ENCODE assay signal across 8 mouse cellular contexts in the genomic region with DNA sequence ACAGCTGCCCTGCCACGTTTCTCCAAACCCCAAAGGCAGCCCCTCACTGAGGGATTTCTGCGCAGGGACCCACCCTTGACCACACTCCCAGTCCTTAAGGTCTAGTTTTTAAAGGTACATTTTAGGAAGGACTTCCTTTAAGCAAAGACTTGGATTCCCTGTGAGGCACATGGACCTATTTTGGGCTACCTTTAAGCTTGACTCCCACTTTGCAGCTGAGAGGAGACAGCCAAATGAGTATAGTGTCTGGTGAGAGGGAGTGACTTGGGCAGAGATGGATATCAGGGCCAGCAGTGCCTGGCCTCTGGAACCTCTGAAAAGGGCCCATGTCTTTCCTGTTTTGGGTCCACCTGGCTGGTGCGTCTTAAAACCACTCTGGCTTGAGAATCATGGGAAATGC. TPM values are rescaled to one million over a fixed set of nuclear protein-coding genes. Genes with fewer than 3 reads are reported as not detected.
DNase-seq lines count a peak whose midpoint lies in the region; ATAC-seq and TF ChIP-seq lines count a peak whose summit lies in the region.

No protein-coding gene starts in this region.

- peaks cover 15% of the 10 kb centered on the region for H3K4me1 ChIP-seq in heart, embryonic 11.5 days (ENCODE audit: control insufficient read depth, insufficient read depth, low read length)
- peaks cover 3% of the 10 kb centered on the region for H3K4me1 ChIP-seq in ES-Bruce4 (ENCODE audit: control insufficient read depth, insufficient read depth, low read length)
- peaks cover 8% of the 10 kb centered on the region for H3K4me1 ChIP-seq in hindbrain, embryonic 11.5 days (replicated peaks; ENCODE audit: control insufficient read depth, insufficient read depth, low read length)
- peaks cover 21% of the 10 kb centered on the region for H3K4me1 ChIP-seq in midbrain, embryonic 10.5 days

- intact Hi-C loops in heart, postnatal 36 days (cut with DNase I), result loop anchor here (1.0 to 5.0 kb wide), 2 partner anchors 53 to 126 kb away; a partner anchor contains a TSS

- ATAC-seq in heart, embryonic 11.5 days (replicated peaks; ENCODE audit: insufficient number of reproducible peaks, low FRiP score, low TSS enrichment), result no peak
- ATAC-seq in hindbrain, embryonic 11.5 days (ENCODE audit: low FRiP score), result no peak

- peak overlapping the region; percentile 73 for H3K9ac ChIP-seq in heart, embryonic 11.5 days (ENCODE audit: low read depth, low read length)
- peak overlapping the region; percentile 69 for H3K9ac ChIP-seq in ES-Bruce4 (ENCODE audit: low read depth, poor library complexity, severe bottlenecking)
- peak overlapping the region; percentile 57 for H3K9ac ChIP-seq in hindbrain, embryonic 11.5 days (ENCODE audit: low read depth, low read length)

- peak overlapping the region; percentile 77 for H3K4me2 ChIP-seq in heart, embryonic 11.5 days
- H3K4me2 ChIP-seq in hindbrain, embryonic 11.5 days (replicated peaks; ENCODE audit: low read depth, low read length), result peak overlapping the region; percentile 80

- peaks cover 27% of the 10 kb centered on the region for H3K36me3 ChIP-seq in heart, embryonic 11.5 days (ENCODE audit: control insufficient read depth, insufficient read depth, low read length)
- no peaks in the 10 kb centered on the region for H3K36me3 ChIP-seq in ES-Bruce4 (ENCODE audit: control insufficient read depth, insufficient read depth, low read length, poor library complexity, severe bottlenecking)
- peaks cover 29% of the 10 kb centered on the region for H3K36me3 ChIP-seq in hindbrain, embryonic 11.5 days (ENCODE audit: control insufficient read depth, insufficient read depth, low read length)
- peaks cover 90% of the 10 kb centered on the region for H3K36me3 ChIP-seq in midbrain, embryonic 10.5 days

- WGBS in heart, embryonic 11.5 days (ENCODE audit: insufficient replicate concordance), result 28% methylated on average over 3 of the region's 3 CpGs
- WGBS in hindbrain, embryonic 11.5 days, result 34% methylated on average over 3 of the region's 3 CpGs
- WGBS in midbrain, embryonic 10.5 days, result 32% methylated on average over 3 of the region's 3 CpGs

- H3K27ac ChIP-seq in heart, embryonic 11.5 days (ENCODE audit: low read depth, low read length), result no peak overlapping the region
- H3K27ac ChIP-seq in ES-Bruce4 (ENCODE audit: insufficient read depth, low read length), result no peak overlapping the region
- no peak overlapping the region for H3K27ac ChIP-seq in hindbrain, embryonic 11.5 days (ENCODE audit: low read depth, low read length)
- peak overlapping the region; percentile 83 for H3K27ac ChIP-seq in midbrain, embryonic 10.5 days (replicated peaks)

- H3K9me3 ChIP-seq in heart, embryonic 11.5 days (replicated peaks; ENCODE audit: control insufficient read depth, low read length), result no peaks in the 10 kb centered on the region
- H3K9me3 ChIP-seq in ES-Bruce4 (replicated peaks; ENCODE audit: control insufficient read depth, insufficient read depth, low read length, poor library complexity, severe bottlenecking), result no peaks in the 10 kb centered on the region
- no peaks in the 10 kb centered on the region for H3K9me3 ChIP-seq in hindbrain, embryonic 11.5 days (ENCODE audit: control insufficient read depth, low read length)
- no peaks in the 10 kb centered on the region for H3K9me3 ChIP-seq in midbrain, embryonic 10.5 days (replicated peaks)

- no peak for TF ChIP-seq CTCF in ES-Bruce4 (IDR thresholded peaks at IDR 0.05; ENCODE audit: low read depth, low read length)

- peak overlapping the region; percentile 52 for H3K4me3 ChIP-seq in heart, embryonic 11.5 days (ENCODE audit: low read depth, low read length)
- peak overlapping the region; percentile 70 for H3K4me3 ChIP-seq in ES-Bruce4 (ENCODE audit: low read depth, low read length)
- H3K4me3 ChIP-seq in hindbrain, embryonic 11.5 days (ENCODE audit: low read depth, low read length), result peak overlapping the region; percentile 34
- peak overlapping the region; percentile 65 for H3K4me3 ChIP-seq in midbrain, embryonic 10.5 days

- DNase-seq in heart, postnatal 36 days, result no peak
- peak; percentile 35 for DNase-seq in hindbrain, embryonic 11.5 days (ENCODE audit: low spot score)
- DNase-seq in midbrain, embryonic 10.5 days (ENCODE audit: low spot score), result no peak
- no peak for DNase-seq in cerebellum, adult 11-12 months
- DNase-seq in spleen, postnatal 14 days (ENCODE audit: low spot score in 2 of 2), result no peak
- no peak for DNase-seq in retina, embryonic 14.5 days (ENCODE audit: low spot score)

- no peak for TF ChIP-seq POLR2A in ES-Bruce4 (IDR thresholded peaks at IDR 0.05; ENCODE audit: insufficient read depth, low read length)

- TF ChIP-seq EP300 in ES-Bruce4 (IDR thresholded peaks at IDR 0.05; ENCODE audit: insufficient read depth, low read depth, low read length), result no peak

- peaks cover 6% of the 10 kb centered on the region for H3K27me3 ChIP-seq in heart, embryonic 11.5 days (ENCODE audit: control insufficient read depth, insufficient read depth, low read length)
- no peaks in the 10 kb centered on the region for H3K27me3 ChIP-seq in ES-Bruce4 (ENCODE audit: control insufficient read depth, insufficient read depth, low read length, poor library complexity, severe bottlenecking)
- no peaks in the 10 kb centered on the region for H3K27me3 ChIP-seq in hindbrain, embryonic 11.5 days (ENCODE audit: control insufficient read depth, insufficient read depth, low read length)
- H3K27me3 ChIP-seq in midbrain, embryonic 10.5 days (ENCODE audit: low read depth, poor library complexity, severe bottlenecking), result peaks cover 42% of the 10 kb centered on the region

RNA-seq across cellular contexts. Expression of a gene that starts 50.3 kb away (rescaled TPM):
- polyA plus RNA-seq in heart, embryonic 11.5 days (2014; fragmentation: Nextera tagmentation; extraction: Ambion mirVana), result 53.0 and 58.1 TPM in 2 replicates
- 10 to 100 TPM; 45.8 to 47.7 TPM for total RNA-seq in heart, postnatal 36 days (2021)
- polyA plus RNA-seq in ES-Bruce4 (2011; ENCODE audit: insufficient read depth, insufficient read length, low read depth, missing spikeins), result 149 and 159 TPM in 2 replicates
- 142 and 156 TPM in 2 replicates for polyA plus RNA-seq in hindbrain, embryonic 11.5 days (2014; fragmentation: Nextera tagmentation; extraction: Ambion mirVana)
- polyA plus RNA-seq in midbrain, embryonic 10.5 days (2016; fragmentation: Nextera tagmentation; extraction: Ambion mirVana), result 89.7 and 131 TPM in 2 replicates
